ENCODE assay signal across 8 mouse cellular contexts in the genomic region with DNA sequence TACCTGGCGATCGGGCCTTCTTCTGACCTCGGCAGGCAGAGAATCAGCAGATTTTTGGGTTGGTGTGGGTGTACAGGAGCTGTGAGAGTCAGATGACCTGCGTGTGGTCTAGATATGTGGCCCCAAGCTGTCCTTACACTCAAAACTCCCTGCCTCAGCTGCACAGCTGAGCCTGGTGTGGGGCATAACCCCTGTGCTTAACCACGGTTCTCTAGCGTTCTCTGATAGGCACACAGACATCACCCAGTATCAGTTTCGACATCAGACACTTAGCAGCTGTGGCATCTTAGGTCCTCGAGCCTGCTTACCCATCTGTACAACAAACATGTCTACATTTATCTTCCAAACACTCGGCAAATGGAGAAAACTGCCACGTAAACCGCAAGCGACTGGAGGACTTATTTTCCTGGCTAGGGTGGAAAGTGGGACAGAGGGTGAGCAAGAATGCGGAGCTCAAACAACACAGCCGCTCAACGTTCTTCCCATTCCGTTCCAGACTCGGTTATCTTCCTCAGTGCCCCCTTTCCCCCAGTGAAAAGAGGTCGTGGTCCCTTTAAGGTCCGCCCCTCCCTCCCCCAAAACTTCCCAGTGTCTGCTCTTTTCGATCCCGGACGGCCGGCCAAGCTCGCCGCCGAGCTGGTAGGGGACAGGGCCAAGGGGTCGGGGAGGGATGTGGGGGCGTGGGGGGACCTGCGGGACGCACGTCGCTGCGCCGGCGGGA. TPM values are rescaled to one million over a fixed set of nuclear protein-coding genes. Genes with fewer than 3 reads are reported as not detected.
DNase-seq lines count a peak whose midpoint lies in the region; ATAC-seq and TF ChIP-seq lines count a peak whose summit lies in the region.

Hnrnpl (plus strand) TSS at position 321 of the 721 bp plus-strand sequence.

- 3% methylated on average over 34 of the region's 35 CpGs for WGBS in forebrain, embryonic 15.5 days
- 5% methylated on average over 31 of the region's 35 CpGs for WGBS in hindbrain, embryonic 11.5 days
- 3% methylated on average over 35 of the region's 35 CpGs for WGBS in thymus, adult 2 months

- H3K4me2 ChIP-seq in forebrain, embryonic 15.5 days (replicated peaks): peak within 1 kb of the TSS; percentile 84
- peak within 1 kb of the TSS; percentile 80 for H3K4me2 ChIP-seq in hindbrain, embryonic 11.5 days (replicated peaks; ENCODE audit: low read depth, low read length)

- peak within 1 kb of the TSS; percentile 99 for H3K27ac ChIP-seq in forebrain, embryonic 15.5 days (replicated peaks)
- peak within 1 kb of the TSS; percentile 99 for H3K27ac ChIP-seq in hindbrain, embryonic 11.5 days (ENCODE audit: low read depth, low read length)
- H3K27ac ChIP-seq in thymus, adult 2 months (ENCODE audit: control insufficient read depth, insufficient read depth, low read length): peak within 1 kb of the TSS; percentile 95

- DNase-seq in layer of hippocampus, adult 18-20 months (ENCODE audit: low spot score in 2 of 2): no peak
- no peak for DNase-seq in layer of hippocampus, adult 9-11 months
- peak; percentile 61 for DNase-seq in adrenal gland, adult 2 months
- DNase-seq in hindbrain, embryonic 11.5 days (ENCODE audit: low spot score): peak; percentile 80
- no peak for DNase-seq in left cerebral cortex, postnatal 10 days (ENCODE audit: extremely low spot score in 1 of 2, low spot score in 2 of 2)
- peak; percentile 52 for DNase-seq in thymus, adult 2 months

- ATAC-seq in forebrain, embryonic 15.5 days (replicated peaks): peak; percentile 3
- ATAC-seq in hindbrain, embryonic 11.5 days (ENCODE audit: low FRiP score): peak; percentile 6

- no peak for TF ChIP-seq POLR2A in thymus, adult 2 months (IDR thresholded peaks at IDR 0.05; ENCODE audit: control insufficient read depth, extremely low read depth, insufficient read depth, low read length, poor library complexity)

- H3K27me3 ChIP-seq in forebrain, embryonic 15.5 days: no peaks in the 10 kb centered on the region
- no peaks in the 10 kb centered on the region for H3K27me3 ChIP-seq in hindbrain, embryonic 11.5 days (ENCODE audit: control insufficient read depth, insufficient read depth, low read length)
- H3K27me3 ChIP-seq in megakaryocyte, embryonic 14.5 days (replicated peaks): no peaks in the 10 kb centered on the region
- H3K27me3 ChIP-seq in thymus, adult 2 months (ENCODE audit: control insufficient read depth, insufficient read depth, low read length): no peaks in the 10 kb centered on the region

- H3K9me3 ChIP-seq in forebrain, embryonic 15.5 days: no peaks in the 10 kb centered on the region
- H3K9me3 ChIP-seq in hindbrain, embryonic 11.5 days (ENCODE audit: control insufficient read depth, low read length): no peaks in the 10 kb centered on the region
- no peaks in the 10 kb centered on the region for H3K9me3 ChIP-seq in megakaryocyte, embryonic 14.5 days

- H3K9ac ChIP-seq in forebrain, embryonic 15.5 days (replicated peaks): peak within 1 kb of the TSS; percentile 78
- H3K9ac ChIP-seq in hindbrain, embryonic 11.5 days (ENCODE audit: low read depth, low read length): peak within 1 kb of the TSS; percentile 76

- intact Hi-C loops in left cerebral cortex, postnatal 10 days (cut with DNase I): no loop called here

- TF ChIP-seq CTCF in thymus, adult 2 months (IDR thresholded peaks at IDR 0.05; ENCODE audit: borderline replicate concordance, control insufficient read depth, extremely low read depth, insufficient read depth, low read length, poor library complexity): no peak

- peaks cover 33% of the 10 kb centered on the region for H3K4me1 ChIP-seq in forebrain, embryonic 15.5 days
- H3K4me1 ChIP-seq in hindbrain, embryonic 11.5 days (replicated peaks; ENCODE audit: control insufficient read depth, insufficient read depth, low read length): peaks cover 17% of the 10 kb centered on the region
- H3K4me1 ChIP-seq in megakaryocyte, embryonic 14.5 days: peaks cover 64% of the 10 kb centered on the region
- H3K4me1 ChIP-seq in thymus, adult 2 months (replicated peaks; ENCODE audit: control insufficient read depth, insufficient read depth, low read length): peaks cover 23% of the 10 kb centered on the region

- peaks cover 10% of the 10 kb centered on the region for H3K36me3 ChIP-seq in forebrain, embryonic 15.5 days
- peaks cover 5% of the 10 kb centered on the region for H3K36me3 ChIP-seq in hindbrain, embryonic 11.5 days (ENCODE audit: control insufficient read depth, insufficient read depth, low read length)
- H3K36me3 ChIP-seq in megakaryocyte, embryonic 14.5 days (replicated peaks; ENCODE audit: low read length): peaks cover 16% of the 10 kb centered on the region
- H3K36me3 ChIP-seq in thymus, adult 2 months (ENCODE audit: control insufficient read depth, insufficient read depth, low read length): peaks cover 4% of the 10 kb centered on the region

- peak within 1 kb of the TSS; percentile 81 for H3K4me3 ChIP-seq in forebrain, embryonic 15.5 days
- H3K4me3 ChIP-seq in hindbrain, embryonic 11.5 days (ENCODE audit: low read depth, low read length): peak within 1 kb of the TSS; percentile 91
- peak within 1 kb of the TSS; percentile 99 for H3K4me3 ChIP-seq in megakaryocyte, embryonic 14.5 days (replicated peaks)
- H3K4me3 ChIP-seq in thymus, adult 2 months (ENCODE audit: control insufficient read depth, insufficient read depth, low read length): peak within 1 kb of the TSS; percentile 74

RNA-seq across cellular contexts. Expression of gene Hnrnpl, which starts in this region (rescaled TPM):
- total RNA-seq in layer of hippocampus, adult 18-20 months (2021): 100 to 1,000 TPM; 407 to 414 TPM
- total RNA-seq in adrenal gland, adult 2 months (2021): 100 to 1,000 TPM; 382 to 408 TPM
- 119 and 120 TPM in 2 replicates for polyA plus RNA-seq in adrenal gland, adult 2 months (2012; rRNA removed)
- 231 and 243 TPM in 2 replicates for polyA plus RNA-seq in forebrain, embryonic 15.5 days (2015; fragmentation: Nextera tagmentation; extraction: Ambion mirVana)
- polyA plus RNA-seq in hindbrain, embryonic 11.5 days (2014; fragmentation: Nextera tagmentation; extraction: Ambion mirVana): 306 and 312 TPM in 2 replicates
- 100 to 1,000 TPM; 459 to 475 TPM for total RNA-seq in left cerebral cortex, postnatal 10 days (2021)
- 226 and 241 TPM in 2 replicates for polyA plus RNA-seq in megakaryocyte, embryonic 14.5 days (2012; ENCODE audit: insufficient read depth, low replicate concordance)
- 562 and 568 TPM in 2 replicates for polyA plus RNA-seq in thymus, adult 2 months (2012; rRNA removed)

Comparison
In these comparisons a context has a peak if more than half of its experiments do, and no peak if none do; other contexts are left out.
1. DNase-seq: peak in adrenal gland, adult 2 months (single experiment), hindbrain, embryonic 11.5 days (single experiment) and thymus, adult 2 months (single experiment); none in layer of hippocampus, adult 18-20 months (0 of 2), layer of hippocampus, adult 9-11 months (single experiment) and left cerebral cortex, postnatal 10 days (0 of 2).
2. Peak in every context shown above with its lines, with median percentiles within 50 percentile points of each other: H3K27ac ChIP-seq and H3K4me3 ChIP-seq.